Mouse (Mus musculus) heart, postnatal 0 days (tissue): ENCODE data around the gene Tns1.

Experiments
- CTCF ChIP-seq: IDR thresholded peaks from 2 replicates; pipeline ENCODE4 v1.5.1; 2016; ENCODE audit warnings: antibody characterized with exemption, control low read depth, low read depth
- EP300 ChIP-seq: IDR thresholded peaks from 2 replicates; pipeline ENCODE4 v1.6.1; 2016; ENCODE audit warnings: antibody characterized with exemption, low read depth

DNA sequence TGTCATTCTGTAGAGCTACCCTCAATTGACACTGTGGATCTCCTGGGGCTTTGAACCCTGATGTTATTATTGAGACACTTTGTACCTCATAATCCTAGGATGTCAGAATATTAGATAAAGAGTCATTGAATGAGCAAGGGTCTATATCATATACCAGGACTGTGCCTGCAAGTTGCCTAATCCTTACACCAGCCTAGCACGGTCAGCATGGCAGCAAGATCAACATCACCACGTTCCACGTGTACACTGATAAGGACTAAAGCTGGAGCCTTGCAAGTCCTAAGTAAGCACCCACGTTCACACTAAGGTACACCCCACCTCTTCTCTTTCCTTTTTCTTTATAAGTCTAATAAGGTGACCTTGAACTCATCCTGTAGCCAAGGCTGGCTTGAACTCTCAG is 65.5 kb downstream of the Tns1 start:
- TF ChIP-seq CTCF (no peak), EP300 (no peak)
